Mouse (Mus musculus): ENCODE measurements around the gene Armc7. TPM values are rescaled to one million over a fixed set of nuclear protein-coding genes. Genes with fewer than 3 reads are reported as not detected.

Gene Armc7
- total and polyA plus RNA-seq, 3 experiments = 7.5 to 12.5 (median 8.7) TPM

DNA sequence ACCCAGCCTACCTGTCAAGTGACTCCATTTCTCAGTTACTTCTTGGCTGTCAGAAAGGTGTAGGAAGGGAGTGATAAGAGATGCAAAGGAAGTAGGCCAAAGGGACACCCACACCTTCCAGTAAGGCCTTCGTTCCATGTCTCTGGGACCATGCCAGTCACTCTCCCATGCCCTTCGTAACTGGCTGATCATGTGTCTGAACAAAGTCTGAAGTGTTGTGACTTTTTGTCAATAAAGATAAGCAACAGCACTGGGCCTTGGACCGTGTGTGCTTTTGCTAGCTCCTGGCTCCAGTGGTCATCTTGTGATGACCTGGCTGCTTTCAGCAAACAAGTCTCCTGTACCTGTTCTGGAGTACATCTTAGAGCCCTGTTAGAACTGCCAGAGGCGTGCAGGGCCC is 42.7 kb upstream of the Armc7 start:
- H3K4me1 ChIP-seq (ENCODE audit: control insufficient read depth in 1 of 2, insufficient read depth in 2 of 2) = peaks cover 2 to 4% of the 10 kb centered on the region in 2 experiments; a peak in 3 of 4 replicates
- no peak overlapping the region for H3K27ac ChIP-seq (ENCODE audit: insufficient read depth, low read depth)

GRCm38 (mm10) chr11:115433342-115433741 is 42.1 kb upstream of the Armc7 start:
- Histone ChIP-seq H3K27ac (ENCODE audit: insufficient read depth, low read depth) (no peak overlapping the region), H3K9ac (ENCODE audit: insufficient read depth, low read depth) (no peak overlapping the region), H3K27me3 (replicated peaks) (no peaks in the 10 kb centered on the region), H3K4me3 (replicated peaks in 1 of 3; ENCODE audit: low read depth in 2 of 3, low read length in 2 of 3, poor library complexity in 1 of 3) (no peak overlapping the region), H3K4me1 (ENCODE audit: control insufficient read depth in 1 of 2, insufficient read depth in 2 of 2) (no peaks in the 10 kb centered on the region), H3K4me2 (ENCODE audit: insufficient read depth, low read depth, poor library complexity, severe bottlenecking) (no peak overlapping the region), H3K9me3 (replicated peaks; ENCODE audit: low read length) (no peaks in the 10 kb centered on the region), H3K79me2 (replicated peaks; ENCODE audit: control insufficient read depth, extremely low read depth, insufficient read depth, poor library complexity, severe bottlenecking) (no peaks in the 10 kb centered on the region), H3K36me3 (replicated peaks in 1 of 2; ENCODE audit: control insufficient read depth in 1 of 2, insufficient read depth in 1 of 2, low read length in 1 of 2) (peaks cover 36 to 50% of the 10 kb centered on the region in 2 experiments)
- dilution Hi-C loops (cut with MboI; ENCODE audit: extremely low pct_ligation_motif_present, extremely low pct_unique_long_range_greater_than_20kb, low sequenced_read_pairs) (no loop called here), in situ Hi-C loops (cut with MboI; ENCODE audit: low pct_ligation_motif_present, low pct_unique_long_range_greater_than_20kb, low sequenced_read_pairs) (no loop called here)
- no peak for DNase-seq (ENCODE audit: extremely low read depth)
- TF ChIP-seq E2F4 (IDR thresholded peaks at IDR 0.05; ENCODE audit: insufficient replicate concordance, low read depth, low read length) (no peak), SMC3 (IDR thresholded peaks at IDR 0.05; ENCODE audit: low read depth, low read length) (no peak), ZNF384 (IDR thresholded peaks at IDR 0.05; ENCODE audit: low read depth, low read length) (no peak)

More for the DNA sequence above, 42.7 kb upstream of the Armc7 start:
- H3K9ac ChIP-seq (ENCODE audit: insufficient read depth, low read depth) = no peak overlapping the region
- in situ Hi-C loops (cut with MboI; ENCODE audit: low pct_ligation_motif_present, low pct_unique_long_range_greater_than_20kb, low sequenced_read_pairs) (no loop called here), dilution Hi-C loops (cut with MboI; ENCODE audit: extremely low pct_ligation_motif_present, extremely low pct_unique_long_range_greater_than_20kb, low sequenced_read_pairs) (no loop called here)
- no peaks in the 10 kb centered on the region for H3K9me3 ChIP-seq (replicated peaks; ENCODE audit: low read length)
- H3K4me2 ChIP-seq (ENCODE audit: insufficient read depth, low read depth, poor library complexity, severe bottlenecking) = no peak overlapping the region
- H3K79me2 ChIP-seq (replicated peaks; ENCODE audit: control insufficient read depth, extremely low read depth, insufficient read depth, poor library complexity, severe bottlenecking) = no peaks in the 10 kb centered on the region
- peaks cover 36 to 55% of the 10 kb centered on the region in 2 experiments for H3K36me3 ChIP-seq (replicated peaks in 1 of 2; ENCODE audit: control insufficient read depth in 1 of 2, insufficient read depth in 1 of 2, low read length in 1 of 2)
- DNase-seq (ENCODE audit: extremely low read depth) = no peak
- no peaks in the 10 kb centered on the region for H3K27me3 ChIP-seq (replicated peaks)
- TF ChIP-seq POLR2AphosphoS2 (IDR thresholded peaks at IDR 0.05; ENCODE audit: low read depth, low read length) (no peak), PAX5 (IDR thresholded peaks at IDR 0.05; ENCODE audit: low read length) (no peak), JUND (conservative IDR thresholded peaks at IDR 0.05; ENCODE audit: low read depth, low read length) (no peak), CTCF (conservative IDR thresholded peaks at IDR 0.05 in 1 of 2, IDR thresholded peaks at IDR 0.05 in 1 of 2; ENCODE audit: low read depth in 2 of 2, low read length in 2 of 2) (no peak), MAZ (IDR thresholded peaks at IDR 0.05; ENCODE audit: low read depth, low read length) (no peak), HCFC1 (IDR thresholded peaks at IDR 0.05; ENCODE audit: low read depth, low read length) (no peak), USF2 (conservative IDR thresholded peaks at IDR 0.05; ENCODE audit: low read depth, low read length) (no peak), USF1 (IDR thresholded peaks at IDR 0.05; ENCODE audit: low read depth, low read length) (no peak), CHD2 (IDR thresholded peaks at IDR 0.05; ENCODE audit: low read length) (no peak), BHLHE40 (IDR thresholded peaks at IDR 0.05; ENCODE audit: low read depth, low read length) (no peak), NRF1 (IDR thresholded peaks at IDR 0.05; ENCODE audit: low read depth, low read length) (no peak), SIN3A (IDR thresholded peaks at IDR 0.05; ENCODE audit: low read length) (no peak), MEF2A (IDR thresholded peaks at IDR 0.05; ENCODE audit: borderline replicate concordance, low read depth, low read length) (no peak), EP300 (IDR thresholded peaks at IDR 0.05; ENCODE audit: low read length) (no peak), ZMIZ1 (IDR thresholded peaks at IDR 0.05; ENCODE audit: low read depth, low read length) (no peak), MYC (IDR thresholded peaks at IDR 0.05; ENCODE audit: low read depth, low read length) (no peak), ZNF384 (IDR thresholded peaks at IDR 0.05; ENCODE audit: low read depth, low read length) (no peak)
- no peak overlapping the region for H3K4me3 ChIP-seq (replicated peaks in 1 of 3; ENCODE audit: low read depth in 2 of 3, low read length in 2 of 3, poor library complexity in 1 of 3)
